Mouse (Mus musculus) myocyte (in vitro differentiated cells): ENCODE results near the gene Akt1. TPM values are rescaled to one million over a fixed set of nuclear protein-coding genes. Genes with fewer than 3 reads are reported as not detected.

Source experiments
- H3K27me3 ChIP-seq: one replicate; pipeline ENCODE4 v1.6.1; 2011; ENCODE audit not compliant: control insufficient read depth, insufficient read depth, insufficient read length
- H3K36me3 ChIP-seq: one replicate; pipeline ENCODE4 v1.6.1; 2011; ENCODE audit not compliant: control insufficient read depth, insufficient read depth
- H3K4me2 ChIP-seq: one replicate; pipeline ENCODE4 v1.6.1; 2011; ENCODE audit warnings: low read depth, control low read depth
- H3K4me3 ChIP-seq: one replicate; pipeline ENCODE4 v1.5.1; 2011; ENCODE audit warnings: mild to moderate bottlenecking, control low read depth, moderate library complexity
- H3K79me2 ChIP-seq: one replicate; pipeline ENCODE4 v1.6.1; 2011; ENCODE audit not compliant: control insufficient read depth, insufficient read depth
- H3ac ChIP-seq: one replicate; pipeline ENCODE4 v1.6.1; 2011; ENCODE audit not compliant: control insufficient read depth, insufficient read length
- CEBPB ChIP-seq: IDR thresholded peaks from 2 replicates; pipeline ENCODE4 v1.6.1; 2011; ENCODE audit warnings: mild to moderate bottlenecking, moderate library complexity; ENCODE audit not compliant: poor library complexity, insufficient read depth, severe bottlenecking
- E2F4 ChIP-seq: IDR thresholded peaks from one replicate; pipeline ENCODE4 v1.6.1; 2011; ENCODE audit warnings: mild to moderate bottlenecking, control low read depth, moderate library complexity; ENCODE audit not compliant: insufficient read depth
- MAX ChIP-seq: IDR thresholded peaks from one replicate; pipeline ENCODE4 v1.6.1; 2011; ENCODE audit warnings: low read depth, mild to moderate bottlenecking, control low read depth
- MYOD1 ChIP-seq, 3 experiments: IDR thresholded peaks; one replicate each; pipeline ENCODE4 v1.6.1; 2011; ENCODE audit warnings: control low read depth in 2 of 3, low read depth in 2 of 3, mild to moderate bottlenecking in 2 of 3, moderate library complexity in 1 of 3; ENCODE audit not compliant: insufficient read length in 2 of 3, control insufficient read depth in 1 of 3
- MYOG ChIP-seq, 3 experiments: IDR thresholded peaks; one replicate each; pipeline ENCODE4 v1.6.1; 2011; ENCODE audit warnings: control low read depth in 2 of 3, low read depth in 2 of 3, mild to moderate bottlenecking in 2 of 3; ENCODE audit not compliant: insufficient read length in 2 of 3, control insufficient read depth in 1 of 3, insufficient read depth in 1 of 3
- POLR2A ChIP-seq: IDR thresholded peaks from one replicate; pipeline ENCODE4 v1.6.1; 2011; ENCODE audit warnings: low read depth, mild to moderate bottlenecking, control low read depth, moderate library complexity; ENCODE audit not compliant: insufficient read length
- POLR2AphosphoS2 ChIP-seq: IDR thresholded peaks from one replicate; pipeline ENCODE4 v1.6.1; 2011; ENCODE audit warnings: low read depth, control low read depth; ENCODE audit not compliant: insufficient read length
- REST ChIP-seq: IDR thresholded peaks from one replicate; pipeline ENCODE4 v1.6.1; 2011; ENCODE audit warnings: mild to moderate bottlenecking, control low read depth, moderate library complexity; ENCODE audit not compliant: insufficient read depth, insufficient read length
- SRF ChIP-seq: IDR thresholded peaks from one replicate; pipeline ENCODE4 v1.6.1; 2011; ENCODE audit warnings: low read depth; ENCODE audit not compliant: control insufficient read depth, insufficient read length
- TCF12 ChIP-seq: IDR thresholded peaks from one replicate; pipeline ENCODE4 v1.6.1; 2011; ENCODE audit warnings: mild to moderate bottlenecking, control low read depth; ENCODE audit not compliant: poor library complexity, insufficient read depth, severe bottlenecking
- TCF3 ChIP-seq: IDR thresholded peaks from one replicate; pipeline ENCODE4 v1.6.1; 2011; ENCODE audit warnings: low read depth, control low read depth; ENCODE audit not compliant: insufficient read length
- USF1 ChIP-seq: IDR thresholded peaks from one replicate; pipeline ENCODE4 v1.6.1; 2011; ENCODE audit warnings: low read depth, mild to moderate bottlenecking, control low read depth, moderate library complexity
- polyA plus RNA-seq: library from polyadenylated mRNA; unstranded; fragments of >200 nt; fragmentation: generic; extraction: Trizol; gene quantifications from one replicate; pipeline ENCODE4 v1.2.1, GENCODE M21; 2012; ENCODE audit warnings: missing spikeins

Akt1 gene
- polyA plus RNA-seq, 1 experiment: 352 TPM

DNA sequence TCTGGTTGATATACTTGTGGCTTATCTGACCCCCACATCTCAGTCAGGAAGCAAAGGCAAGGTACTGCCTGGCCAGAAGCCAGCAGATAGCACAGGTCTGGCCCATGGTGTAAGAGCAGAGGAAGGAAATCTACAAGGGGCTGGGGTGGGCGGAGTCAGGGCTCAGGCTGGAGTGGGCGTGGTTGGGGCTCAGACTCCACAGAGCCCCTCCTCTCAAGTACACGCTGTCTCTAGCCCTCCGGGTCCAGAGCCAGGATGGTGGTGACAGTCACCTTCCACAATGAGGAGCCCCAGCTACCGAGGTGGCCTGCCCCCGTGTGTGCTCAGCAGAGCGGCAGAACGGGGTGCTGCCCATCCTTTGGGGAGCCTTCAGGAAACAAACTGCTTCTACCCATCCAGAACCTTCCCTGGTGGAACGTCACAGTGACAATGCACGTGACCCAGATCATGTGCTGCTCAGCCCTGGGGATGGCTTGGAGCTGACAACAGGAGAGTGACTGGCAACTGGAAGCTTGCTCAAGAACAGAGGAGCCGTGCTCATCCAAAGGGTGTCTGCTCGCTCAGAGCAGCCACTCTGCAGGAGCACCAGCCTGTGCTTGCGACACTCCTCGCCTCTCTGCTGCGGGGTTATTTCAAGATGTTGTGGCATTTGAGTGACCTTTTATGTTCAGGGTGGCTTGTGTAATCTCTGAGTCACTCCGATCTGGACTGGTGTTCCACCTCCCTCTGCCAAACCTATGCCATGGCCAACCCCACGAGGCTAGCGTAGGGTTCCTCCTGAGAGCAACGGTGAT lies 45.6 kb downstream of the Akt1 start:
- H3K4me3 ChIP-seq: no peak overlapping the region
- TF ChIP-seq TCF3: no peak
- TF ChIP-seq CEBPB: peak; percentile 48; the same call in 1 of the 2 replicates
- TF ChIP-seq USF1: peak; percentile 76
- no peaks in the 10 kb centered on the region for H3K27me3 ChIP-seq
- H3ac ChIP-seq: no peak overlapping the region
- H3K4me2 ChIP-seq: peak overlapping the region; percentile 55
- no peaks in the 10 kb centered on the region for H3K79me2 ChIP-seq
- no peaks in the 10 kb centered on the region for H3K36me3 ChIP-seq

DNA sequence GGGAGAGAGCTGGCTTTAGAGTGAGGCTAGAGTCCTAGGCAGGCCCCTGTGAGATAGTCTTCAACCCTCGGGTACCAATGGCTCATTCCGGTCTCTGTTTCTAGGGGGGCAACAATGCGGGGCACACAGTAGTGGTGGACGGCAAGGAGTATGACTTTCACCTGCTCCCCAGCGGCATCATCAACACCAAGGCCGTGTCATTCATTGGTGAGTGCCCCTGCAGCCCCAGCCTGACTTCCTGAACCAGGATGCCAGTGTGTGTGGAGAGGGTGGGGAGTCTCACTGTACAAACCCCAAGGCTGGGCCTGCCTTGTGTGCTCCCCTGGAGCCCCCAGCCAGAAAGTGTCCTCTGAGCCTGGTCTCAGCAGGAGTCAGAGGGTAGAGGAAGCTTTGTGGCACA lies 46.5 kb downstream of the Akt1 start:
- Histone ChIP-seq H3ac (no peak overlapping the region), H3K36me3 (no peaks in the 10 kb centered on the region), H3K4me2 (no peak overlapping the region), H3K27me3 (no peaks in the 10 kb centered on the region), H3K4me3 (no peak overlapping the region), H3K79me2 (no peaks in the 10 kb centered on the region)
- no peak for TF ChIP-seq E2F4
- no peak for TF ChIP-seq CEBPB
- TF ChIP-seq SRF: no peak
- no peak for TF ChIP-seq POLR2AphosphoS2
- TF ChIP-seq TCF12: no peak
- TF ChIP-seq REST: no peak
- TF ChIP-seq MYOD1 (IDR thresholded peaks at IDR 0.05; ENCODE audit: control insufficient read depth in 1 of 3, insufficient read length in 2 of 3, low read depth in 2 of 3): no peak
- no peak for TF ChIP-seq MYOG (IDR thresholded peaks at IDR 0.05; ENCODE audit: control insufficient read depth in 1 of 3, insufficient read depth in 1 of 3, insufficient read length in 2 of 3, low read depth in 2 of 3)
- TF ChIP-seq TCF3: no peak
- TF ChIP-seq POLR2A: no peak
- no peak for TF ChIP-seq MAX

DNA sequence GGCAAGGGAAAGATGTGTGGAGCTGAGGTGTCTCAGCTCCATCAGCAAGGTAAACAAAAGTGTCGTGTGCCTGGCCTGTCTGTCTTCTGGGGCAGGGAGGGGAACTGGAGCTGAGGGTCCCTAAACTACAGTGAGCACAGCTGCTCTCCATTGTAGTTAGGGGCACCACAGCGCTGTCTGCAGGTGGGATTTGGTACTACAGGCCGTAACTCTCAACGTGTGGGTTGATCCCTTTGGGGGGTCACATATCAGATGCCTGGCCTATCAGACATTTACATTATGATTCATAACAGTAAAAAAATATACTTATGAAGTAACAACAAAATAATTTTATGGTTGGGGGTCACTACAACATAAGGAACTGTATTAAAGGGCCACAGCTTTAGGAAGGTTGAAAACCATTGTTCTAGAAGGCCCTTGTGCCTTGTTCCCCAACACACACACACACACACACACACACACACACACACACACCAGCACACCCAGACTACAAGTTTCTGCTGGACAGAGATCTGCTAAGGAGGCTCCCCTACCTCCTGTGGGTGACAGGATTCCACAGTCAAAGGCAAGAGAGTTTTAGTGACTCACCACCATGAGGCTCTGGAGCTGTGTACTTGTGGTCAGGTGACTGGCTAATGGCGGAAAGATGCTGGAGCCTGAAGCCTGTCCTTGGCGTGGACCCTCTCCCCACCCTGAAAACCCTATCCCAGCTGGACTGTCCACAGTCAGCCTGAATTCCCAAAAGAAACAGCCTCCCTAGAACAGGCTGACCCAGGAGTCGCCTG lies 47.4 kb downstream of the Akt1 start:
- Histone ChIP-seq H3K4me2 (peak overlapping the region; percentile 42), H3ac (no peak overlapping the region), H3K79me2 (no peaks in the 10 kb centered on the region), H3K4me3 (no peak overlapping the region), H3K27me3 (no peaks in the 10 kb centered on the region), H3K36me3 (no peaks in the 10 kb centered on the region)
- peak; percentile 37 for TF ChIP-seq POLR2AphosphoS2
- TF ChIP-seq USF1: peak; percentile 37
- no peak for TF ChIP-seq E2F4
- TF ChIP-seq MYOD1 (IDR thresholded peaks at IDR 0.05; ENCODE audit: control insufficient read depth in 1 of 3, insufficient read length in 2 of 3, low read depth in 2 of 3): peak in 1 of 3 experiments; percentile 28
- no peak for TF ChIP-seq POLR2A

DNA sequence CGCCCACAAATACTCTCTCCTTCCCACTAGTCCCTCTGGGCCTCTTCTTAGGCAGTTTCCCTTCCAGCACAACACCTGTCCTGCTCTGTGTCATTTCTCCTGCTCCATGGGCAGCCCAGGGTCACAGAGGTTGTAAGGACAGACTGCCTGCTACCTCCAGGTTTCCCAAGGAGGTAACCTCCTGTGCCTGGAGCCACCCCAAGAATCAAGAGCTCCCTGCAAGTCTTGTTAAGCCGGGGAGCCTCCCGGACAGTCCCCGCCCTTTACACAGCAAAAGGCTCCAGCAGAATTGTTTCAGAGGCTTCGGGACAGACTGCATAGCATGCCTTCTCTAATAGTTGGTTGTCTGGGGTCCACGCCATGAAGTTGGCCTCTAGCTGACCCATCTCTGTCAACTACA lies 48.2 kb downstream of the Akt1 start:
- H3ac ChIP-seq: no peak overlapping the region
- no peak overlapping the region for H3K4me2 ChIP-seq
- no peaks in the 10 kb centered on the region for H3K79me2 ChIP-seq
- TF ChIP-seq CEBPB (no peak), SRF (no peak), MYOG (IDR thresholded peaks at IDR 0.05; ENCODE audit: control insufficient read depth in 1 of 3, insufficient read depth in 1 of 3, insufficient read length in 2 of 3, low read depth in 2 of 3) (peak in 1 of 3 experiments; percentile 1)
- H3K4me3 ChIP-seq: no peak overlapping the region
- no peaks in the 10 kb centered on the region for H3K27me3 ChIP-seq
- no peaks in the 10 kb centered on the region for H3K36me3 ChIP-seq

DNA sequence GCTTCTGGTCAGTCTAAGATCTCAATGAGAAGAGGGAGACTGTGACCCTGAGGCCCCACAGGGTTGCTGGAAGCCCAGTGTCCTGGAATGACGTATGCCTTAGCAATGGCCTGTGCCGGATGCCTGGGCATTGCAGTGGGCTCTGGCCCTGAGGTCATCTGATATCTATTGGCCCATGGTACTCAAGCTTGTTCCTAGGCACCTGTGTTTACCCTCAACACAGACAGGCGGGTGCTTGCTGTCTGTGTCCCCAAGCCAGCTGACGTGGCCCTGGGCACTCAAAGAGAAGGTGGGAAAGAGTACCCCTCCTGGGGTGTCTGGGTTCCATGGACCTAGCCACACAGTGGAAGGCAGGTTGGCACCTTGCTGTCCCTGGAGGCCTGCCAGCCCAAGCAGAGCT lies 49.0 kb downstream of the Akt1 start:
- H3K36me3 ChIP-seq: no peaks in the 10 kb centered on the region
- H3K79me2 ChIP-seq: no peaks in the 10 kb centered on the region
- H3K4me3 ChIP-seq: no peak overlapping the region
- H3ac ChIP-seq: no peak overlapping the region
- no peak overlapping the region for H3K4me2 ChIP-seq
- no peak for TF ChIP-seq MAX
- peak; percentile 31 for TF ChIP-seq POLR2AphosphoS2
- no peaks in the 10 kb centered on the region for H3K27me3 ChIP-seq

DNA sequence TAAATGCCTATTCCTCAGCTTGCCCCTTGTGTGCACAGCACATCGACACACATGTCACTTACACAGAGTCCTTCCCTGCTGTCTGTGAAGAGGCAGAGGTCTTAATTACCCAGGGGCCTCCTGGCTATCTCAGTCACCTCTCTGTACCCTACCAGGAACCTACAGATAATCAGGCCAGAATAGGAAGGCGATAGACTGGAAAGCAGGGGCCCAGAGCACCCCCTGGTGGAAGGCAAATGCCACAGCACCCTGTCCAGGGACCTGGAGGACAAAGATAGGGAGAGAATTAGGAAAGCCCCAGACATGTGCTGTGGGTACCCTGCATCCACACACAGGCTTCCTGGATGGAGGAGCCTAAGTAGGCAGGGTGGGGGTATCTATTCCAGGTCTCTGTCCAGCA lies 50.9 kb downstream of the Akt1 start:
- H3K27me3 ChIP-seq: no peaks in the 10 kb centered on the region
- TF ChIP-seq SRF (no peak), MYOG (IDR thresholded peaks at IDR 0.05; ENCODE audit: control insufficient read depth in 1 of 3, insufficient read depth in 1 of 3, insufficient read length in 2 of 3, low read depth in 2 of 3) (no peak), E2F4 (no peak), REST (no peak), POLR2A (no peak), CEBPB (no peak), USF1 (no peak), MYOD1 (IDR thresholded peaks at IDR 0.05; ENCODE audit: control insufficient read depth in 1 of 3, insufficient read length in 2 of 3, low read depth in 2 of 3) (no peak), TCF12 (no peak), MAX (no peak), TCF3 (no peak), POLR2AphosphoS2 (no peak)
- H3ac ChIP-seq: no peak overlapping the region
- no peak overlapping the region for H3K4me2 ChIP-seq
- no peaks in the 10 kb centered on the region for H3K79me2 ChIP-seq
- H3K4me3 ChIP-seq: no peak overlapping the region
- no peaks in the 10 kb centered on the region for H3K36me3 ChIP-seq
